Mouse (Mus musculus) lung, postnatal 25 days (tissue): Measurements from ENCODE around the gene Deaf1.

Source experiments
- DNase-seq: peaks from one replicate; pipeline ENCODE4 v3.0.0; 2022; ENCODE audit warnings: low spot score

The Deaf1 gene

GRCm38 (mm10) chr7:141297926-141298650, 29.4 kb downstream of the Deaf1 start:
- DNase-seq, result no peak

GRCm38 (mm10) chr7:141294479-141294878, 33.0 kb downstream of the Deaf1 start:
- DNase-seq, result no peak

GRCm38 (mm10) chr7:141293852-141294471, 33.5 kb downstream of the Deaf1 start:
- peak; percentile 18 for DNase-seq

- no peak for DNase-seq
These were observed 34.7 kb downstream of the Deaf1 start for GRCm38 (mm10) chr7:141292583-141293388.

- DNase-seq, result no peak
These were observed 35.4 kb downstream of the Deaf1 start, which contains the start of gene Drd4 for GRCm38 (mm10) chr7:141291921-141292582. TSS of gene Drd4 (plus strand) at chr7:141292006.

GRCm38 (mm10) chr7:141288042-141288441, 39.4 kb downstream of the Deaf1 start:
- no peak for DNase-seq

GRCm38 (mm10) chr7:141282756-141283155, 44.7 kb downstream of the Deaf1 start:
- no peak for DNase-seq

GRCm38 (mm10) chr7:141281442-141281841, 46.0 kb downstream of the Deaf1 start:
- no peak for DNase-seq

GRCm38 (mm10) chr7:141278766-141279590, 48.5 kb downstream of the Deaf1 start, which contains the start of gene Sct:
TSS of gene Sct (minus strand) at chr7:141279133.
- DNase-seq, result no peak

- DNase-seq, result no peak
These were observed 49.5 kb downstream of the Deaf1 start for GRCm38 (mm10) chr7:141277701-141278678.

- DNase-seq, result no peak
These were observed 50.9 kb downstream of the Deaf1 start, which contains the start of gene Cdhr5 for GRCm38 (mm10) chr7:141276546-141276945. TSS of gene Cdhr5 (minus strand) at chr7:141276786.

- no peak for DNase-seq
These were observed 52.1 kb downstream of the Deaf1 start for GRCm38 (mm10) chr7:141275356-141275755.

GRCm38 (mm10) chr7:141270631-141271030, 56.9 kb downstream of the Deaf1 start:
- no peak for DNase-seq

- no peak for DNase-seq
These were observed 58.3 kb downstream of the Deaf1 start for GRCm38 (mm10) chr7:141269273-141269545.

GRCm38 (mm10) chr7:141268466-141269272, 58.8 kb downstream of the Deaf1 start:
- DNase-seq, result peak; percentile 62

- DNase-seq, result peak; percentile 83
These were observed 61.5 kb downstream of the Deaf1 start, which contains the start of gene Irf7 for GRCm38 (mm10) chr7:141265739-141266561. TSS of gene Irf7 (minus strand) at chr7:141266481.

GRCm38 (mm10) chr7:141265411-141265738, 62.1 kb downstream of the Deaf1 start:
- no peak for DNase-seq

- DNase-seq, result peak; percentile 28
These were observed 62.6 kb downstream of the Deaf1 start for GRCm38 (mm10) chr7:141264761-141265410.
